Mouse (Mus musculus) 3134 (cell line): ENCODE data around the gene Rnf216.

Experiments
- DNase-seq: peaks from one replicate; pipeline ENCODE4 v3.0.0-alpha.2; 2011; ENCODE audit warnings: low spot score; ENCODE audit not compliant: insufficient read length; ENCODE audit errors: extremely low read depth

Gene Rnf216

DNA sequence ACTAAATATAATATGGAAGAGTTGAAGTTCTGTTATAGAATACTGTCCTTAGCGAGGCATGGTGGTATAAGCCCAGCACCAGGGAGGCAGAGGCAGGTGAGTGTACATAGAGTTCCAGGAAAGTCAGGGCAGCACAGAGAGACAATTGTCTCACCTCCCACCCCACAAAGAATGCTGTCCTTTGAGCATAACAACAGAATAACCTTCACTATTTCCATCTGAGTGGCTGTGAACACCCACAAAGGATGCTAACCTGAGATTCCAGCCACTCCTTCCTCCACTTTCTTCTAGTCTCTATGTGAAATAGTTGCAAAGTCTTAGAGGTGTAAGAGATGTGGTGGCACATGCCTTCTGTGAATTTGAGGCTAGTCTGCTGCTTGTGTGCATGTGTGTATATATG is 89.8 kb downstream of the Rnf216 start:
- DNase-seq = no peak

DNA sequence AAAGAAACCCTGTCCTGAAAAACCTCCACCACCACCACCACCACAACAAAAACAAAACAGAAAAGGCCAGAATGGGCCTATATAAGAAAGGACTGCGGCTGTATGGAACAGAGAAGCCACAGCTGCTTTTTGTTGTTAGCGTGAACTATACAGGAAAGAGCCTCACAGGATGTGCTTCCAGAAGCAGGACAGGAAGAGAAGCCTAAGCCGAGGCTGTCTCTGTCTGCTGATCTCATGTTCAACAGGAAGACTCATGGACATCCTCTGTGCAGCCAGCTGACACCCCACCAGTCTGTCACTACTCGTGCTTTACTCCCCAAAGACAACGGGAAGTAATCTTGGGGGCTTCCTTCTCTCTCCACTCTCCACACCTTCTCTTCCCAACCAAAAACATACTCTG is 95.4 kb downstream of the Rnf216 start:
- no peak for DNase-seq

GRCm38 (mm10) chr5:143009383-143009782 is 103.4 kb downstream of the Rnf216 start:
- no peak for DNase-seq

GRCm38 (mm10) chr5:143000654-143001500 is 111.9 kb downstream of the Rnf216 start:
- no peak for DNase-seq

DNA sequence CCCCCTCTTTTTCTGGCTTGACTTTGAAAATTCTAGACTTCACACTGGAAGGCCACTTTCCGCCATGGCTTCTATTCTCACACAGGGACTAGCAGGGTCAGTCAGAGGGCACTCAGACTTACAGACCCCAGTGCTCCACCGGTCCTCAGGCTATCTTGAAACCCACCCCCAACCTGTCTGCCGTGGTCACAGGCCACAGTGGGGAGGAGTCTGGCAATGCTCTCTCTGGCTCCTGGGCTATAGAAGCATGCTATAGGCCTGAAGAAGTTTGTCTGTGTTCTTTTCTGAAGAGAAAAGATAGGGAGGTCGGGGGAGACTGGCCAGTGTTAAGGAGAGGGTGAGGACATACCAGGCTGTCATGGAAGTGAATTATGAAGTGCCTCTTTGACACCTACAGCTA is 112.7 kb downstream of the Rnf216 start:
- no peak for DNase-seq

DNA sequence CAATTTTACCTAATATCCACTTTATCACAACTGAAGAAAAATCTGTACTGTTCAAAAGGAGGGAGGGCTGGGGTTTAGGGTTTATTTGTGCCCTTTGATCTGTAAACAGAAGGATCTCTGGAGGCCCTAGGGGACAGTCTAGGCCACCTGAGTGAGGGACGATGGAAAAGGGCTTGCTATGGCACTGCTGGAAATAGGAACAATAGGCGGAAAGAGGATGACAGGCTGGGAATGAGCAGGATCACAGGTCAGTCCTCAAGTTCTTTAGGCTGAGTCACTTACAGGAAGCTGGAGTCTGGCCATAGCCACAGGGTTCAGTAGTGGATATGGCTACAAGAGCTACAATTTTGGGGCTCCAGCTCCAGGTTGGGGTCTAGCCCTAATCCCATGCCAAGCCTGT is 114.6 kb downstream of the Rnf216 start:
- no peak for DNase-seq

DNA sequence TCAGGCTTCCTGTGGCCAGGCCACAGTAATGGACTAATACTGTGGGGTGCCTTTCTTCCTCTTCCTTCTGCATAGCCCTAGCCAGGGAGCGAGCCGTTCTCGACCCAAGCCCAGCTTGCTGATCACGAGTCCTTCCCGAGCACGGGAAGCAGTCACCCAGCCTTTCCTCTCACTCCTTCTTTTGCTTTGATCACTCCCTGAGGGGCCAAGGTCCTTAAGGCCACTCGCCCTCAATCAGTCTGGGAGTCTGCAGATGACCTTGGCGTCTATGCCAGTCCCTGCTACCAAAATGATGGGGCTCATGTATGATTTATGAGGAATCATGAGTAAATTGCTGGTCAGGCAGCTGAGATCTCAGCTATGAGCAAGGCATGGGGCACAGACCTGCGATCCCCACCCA is 115.3 kb downstream of the Rnf216 start:
- no peak for DNase-seq

DNA sequence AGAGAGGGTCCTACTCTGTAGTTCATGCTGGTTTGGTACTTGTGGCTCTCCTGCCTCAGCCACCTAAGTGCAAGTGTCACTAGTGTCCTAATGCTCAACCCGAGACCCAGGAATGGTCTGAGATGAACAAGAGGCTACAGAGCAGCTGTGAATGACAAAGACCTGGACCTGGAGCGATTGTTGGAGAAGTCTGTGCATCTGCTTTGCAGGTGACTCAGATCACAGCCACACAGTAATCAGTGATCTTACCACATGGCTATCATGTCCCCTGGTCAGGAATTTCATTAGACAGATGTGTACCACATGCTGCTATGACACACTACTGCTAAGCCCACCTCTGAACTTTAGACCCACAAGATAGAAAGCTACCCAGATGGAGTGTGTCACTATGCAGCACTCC is 118.0 kb downstream of the Rnf216 start:
- DNase-seq = no peak

DNA sequence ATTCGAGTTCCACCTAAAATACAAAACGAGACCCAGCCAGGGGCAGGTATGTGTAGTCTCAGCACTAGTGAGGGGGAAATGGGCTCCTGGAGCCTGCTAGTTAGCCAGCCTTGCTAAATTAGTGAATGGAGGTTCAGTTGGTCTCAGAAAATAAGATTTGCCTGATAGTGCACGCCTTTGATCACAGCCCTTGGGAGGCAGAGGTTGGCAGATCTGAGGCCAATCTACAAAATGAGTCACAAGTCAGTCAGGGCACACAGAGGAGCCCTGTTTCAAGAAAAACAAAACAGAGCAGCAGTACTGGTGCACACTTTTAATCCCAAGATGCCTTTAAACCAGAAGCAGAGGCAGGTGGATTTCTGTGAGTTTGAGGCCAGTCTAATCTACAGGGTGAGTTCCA is 123.6 kb downstream of the Rnf216 start:
- no peak for DNase-seq

DNA sequence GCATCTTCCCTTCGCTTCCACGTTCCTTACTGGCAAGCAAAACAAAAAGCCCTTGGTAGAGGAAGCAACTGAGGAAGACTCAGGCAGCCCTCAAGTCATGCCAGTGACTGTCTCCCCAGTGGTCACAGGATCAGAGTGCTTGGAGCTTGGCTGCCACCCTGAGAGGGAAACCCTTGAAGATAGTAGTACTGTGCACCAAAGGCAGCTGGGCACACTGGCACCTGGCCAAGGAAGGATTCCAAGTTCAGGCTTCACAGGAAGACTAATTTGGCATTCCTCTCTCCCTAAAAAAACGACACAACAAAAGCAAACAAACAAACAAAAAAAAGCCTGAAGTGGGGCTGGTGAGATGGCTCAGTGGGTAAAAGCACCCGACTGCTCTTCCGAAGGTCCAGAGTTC is 124.3 kb downstream of the Rnf216 start:
- DNase-seq = no peak

DNA sequence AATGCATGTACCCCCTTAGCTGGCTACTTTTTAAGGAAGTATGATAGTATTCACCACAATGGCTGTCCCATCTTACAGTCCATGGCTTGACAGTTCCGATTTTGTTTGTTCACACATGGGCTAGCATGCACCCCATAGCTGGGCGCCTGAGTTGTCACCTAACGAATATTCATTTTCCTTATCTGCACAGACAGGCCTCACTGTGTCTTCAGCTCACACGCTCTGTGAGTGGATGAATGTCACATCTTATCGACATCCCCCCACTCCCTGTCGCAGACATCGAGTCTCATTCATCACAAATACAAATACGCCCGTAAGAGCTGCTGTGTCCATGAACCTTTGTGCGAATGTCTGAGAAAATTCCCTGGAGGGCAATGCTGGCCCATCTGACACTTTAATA is 128.5 kb downstream of the Rnf216 start:
- no peak for DNase-seq

DNA sequence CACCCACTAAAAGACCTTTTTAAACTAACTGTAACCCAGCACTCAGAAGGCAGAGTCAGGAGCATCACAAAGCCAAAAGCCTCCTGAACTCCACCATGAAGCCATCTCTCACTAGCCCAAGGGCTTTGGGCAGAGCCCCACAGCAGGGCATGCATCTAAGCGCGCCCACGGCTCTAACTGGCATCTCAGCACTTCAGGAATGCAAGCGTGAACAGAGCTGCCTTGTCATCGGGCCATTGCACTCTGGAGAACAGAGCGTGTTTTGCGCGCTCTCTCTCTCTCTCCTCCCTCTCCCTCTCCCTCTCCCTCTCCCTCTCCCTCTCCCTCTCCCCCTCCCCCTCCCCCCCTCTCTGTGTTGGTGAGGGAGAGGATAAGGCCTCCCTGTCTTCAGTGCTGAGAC is 129.6 kb downstream of the Rnf216 start:
- no peak for DNase-seq

GRCm38 (mm10) chr5:142982046-142982801 is 130.6 kb downstream of the Rnf216 start:
- DNase-seq = no peak

DNA sequence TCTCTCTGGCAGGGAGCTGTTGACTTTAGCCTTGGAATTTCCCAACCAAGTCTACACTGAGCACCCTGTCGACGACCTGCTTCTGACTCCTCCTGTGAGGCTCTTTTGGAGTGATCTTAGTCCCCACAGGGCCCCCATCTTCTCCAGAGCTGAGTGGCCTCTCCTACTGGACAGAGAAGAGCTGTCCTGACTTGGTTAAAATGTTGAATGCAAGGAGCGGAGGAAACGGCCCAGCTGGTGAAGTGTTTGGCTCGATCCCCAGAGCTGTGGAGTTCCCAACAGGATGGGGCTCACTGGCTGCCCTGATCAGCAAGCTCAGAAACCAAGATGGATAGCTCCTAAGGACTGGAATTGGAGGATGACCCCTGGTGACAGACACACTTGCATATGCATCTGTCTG is 136.3 kb downstream of the Rnf216 start:
- DNase-seq = no peak

DNA sequence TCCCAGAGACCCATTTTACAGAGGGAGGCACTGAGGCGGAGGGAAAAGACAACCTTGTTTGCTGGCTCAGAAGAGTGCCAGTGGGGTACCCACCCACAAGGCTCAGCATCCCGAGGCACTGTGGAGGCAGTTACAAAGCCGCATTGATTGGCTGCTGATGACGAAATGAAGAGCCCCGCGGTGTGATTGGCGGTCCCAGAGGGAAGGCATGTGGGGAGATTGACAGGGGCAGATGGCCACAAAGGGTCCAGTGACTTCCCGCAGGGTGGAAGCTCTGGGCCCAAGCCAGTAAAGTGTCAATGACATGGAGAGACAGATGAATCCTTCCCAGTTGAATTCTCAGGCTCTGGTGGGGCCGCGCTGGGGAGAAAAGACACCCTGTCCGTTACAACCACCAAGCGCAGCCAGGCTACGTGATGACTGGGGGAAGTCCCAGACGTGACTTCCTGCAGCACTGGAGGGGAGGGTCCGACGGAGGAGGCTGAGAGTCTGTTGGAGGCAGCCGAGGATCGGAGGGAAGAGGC is 138.1 kb downstream of the Rnf216 start:
- DNase-seq = peak; percentile 57

DNA sequence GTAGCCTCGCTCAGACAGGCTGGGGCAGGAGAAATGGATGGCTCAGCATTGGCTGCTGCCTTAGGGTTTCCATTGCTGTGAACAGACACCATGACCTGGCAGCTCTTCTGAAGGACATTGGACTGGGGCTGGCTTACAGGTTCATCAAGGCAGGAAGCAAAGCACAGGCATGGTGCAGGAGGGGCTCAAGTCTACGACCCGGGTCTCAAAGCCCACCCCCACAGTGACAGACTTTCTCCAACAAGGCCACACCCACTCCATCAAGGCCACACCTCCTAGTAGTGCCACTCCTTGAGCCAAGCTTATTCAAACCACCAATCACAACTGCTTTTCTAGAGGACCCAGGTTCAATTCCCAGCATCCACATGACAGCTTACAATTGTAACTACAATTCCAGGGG is 138.8 kb downstream of the Rnf216 start:
- peak; percentile 58 for DNase-seq

DNA sequence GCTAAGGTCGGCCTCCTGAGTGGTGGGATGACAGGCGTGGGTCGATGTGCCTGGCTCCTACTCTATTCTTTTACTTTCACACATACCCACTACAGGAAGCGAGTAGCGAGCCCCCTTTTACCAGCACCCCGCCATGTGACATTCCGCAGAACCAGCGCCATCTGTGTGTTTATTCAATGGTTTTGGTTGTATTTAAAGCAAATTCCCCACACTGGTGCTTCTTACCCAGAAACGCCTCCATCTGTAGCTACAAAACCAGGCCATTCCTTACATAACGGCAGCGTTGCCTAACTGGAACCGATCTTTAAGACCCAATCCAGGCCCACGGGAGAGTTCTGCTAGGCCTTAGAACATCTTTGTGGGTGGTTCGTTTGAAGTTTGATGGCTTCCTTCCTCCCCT is 144.4 kb downstream of the Rnf216 start:
- DNase-seq = no peak

DNA sequence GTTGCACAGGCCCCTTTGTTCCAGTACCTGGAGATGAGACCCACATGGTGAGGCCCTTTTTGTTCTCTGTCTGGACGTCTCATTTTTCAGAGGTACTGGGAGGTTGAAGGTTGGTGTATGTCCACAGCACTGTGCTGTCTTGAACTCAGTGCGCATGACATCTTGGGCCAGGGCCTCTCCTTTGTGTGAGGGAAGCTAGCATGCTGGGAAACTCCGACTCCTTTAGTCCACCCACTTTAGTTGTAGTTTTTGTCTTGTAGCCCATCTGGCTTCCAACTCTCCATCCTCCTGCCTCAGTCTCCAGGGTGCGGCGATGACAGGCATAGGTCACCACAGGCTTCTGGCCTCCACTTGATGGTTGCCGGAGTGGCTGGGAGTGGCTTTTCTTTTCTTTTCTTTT is 148.1 kb downstream of the Rnf216 start:
- DNase-seq = no peak

GRCm38 (mm10) chr5:142963705-142964494 is 148.9 kb downstream of the Rnf216 start:
- peak; percentile 87 for DNase-seq

DNA sequence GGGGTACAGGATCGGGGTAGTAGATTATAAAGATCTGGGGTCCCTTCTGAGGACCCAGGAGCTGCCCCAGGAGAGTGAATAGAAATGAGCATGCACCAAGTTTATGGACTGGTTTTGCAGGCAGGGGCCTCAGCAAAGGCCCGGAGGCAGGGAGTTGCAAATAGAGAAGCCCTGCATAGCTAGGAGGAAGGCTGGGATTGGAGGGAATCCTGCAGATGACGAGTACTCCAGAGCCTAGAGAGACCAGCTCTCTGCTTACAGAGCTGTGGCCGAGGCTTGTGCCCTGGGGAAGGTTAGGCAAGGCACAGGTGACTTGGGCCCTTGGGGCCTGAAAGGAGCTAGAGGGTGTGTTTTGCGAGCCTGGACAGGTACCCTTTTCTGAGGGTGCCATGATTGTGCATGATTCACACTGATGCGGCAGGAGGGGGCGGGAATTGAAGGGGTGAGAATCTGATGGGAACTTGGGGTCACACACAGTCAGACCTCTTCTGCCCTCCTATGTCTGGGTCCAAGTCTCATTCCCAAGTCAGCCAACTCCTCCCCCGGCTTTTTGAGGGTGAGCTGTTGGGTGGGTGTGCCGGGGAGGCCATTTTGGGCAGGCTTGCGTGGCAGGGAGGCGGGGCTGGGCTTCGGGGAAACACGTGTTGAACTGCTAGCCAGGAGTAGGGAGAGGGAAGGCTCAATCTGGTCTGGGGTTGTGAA is 149.6 kb downstream of the Rnf216 start:
- DNase-seq = peak; percentile 89
